Comparison of ENCODE assay signal across 7 mouse cellular contexts in the genomic region with DNA sequence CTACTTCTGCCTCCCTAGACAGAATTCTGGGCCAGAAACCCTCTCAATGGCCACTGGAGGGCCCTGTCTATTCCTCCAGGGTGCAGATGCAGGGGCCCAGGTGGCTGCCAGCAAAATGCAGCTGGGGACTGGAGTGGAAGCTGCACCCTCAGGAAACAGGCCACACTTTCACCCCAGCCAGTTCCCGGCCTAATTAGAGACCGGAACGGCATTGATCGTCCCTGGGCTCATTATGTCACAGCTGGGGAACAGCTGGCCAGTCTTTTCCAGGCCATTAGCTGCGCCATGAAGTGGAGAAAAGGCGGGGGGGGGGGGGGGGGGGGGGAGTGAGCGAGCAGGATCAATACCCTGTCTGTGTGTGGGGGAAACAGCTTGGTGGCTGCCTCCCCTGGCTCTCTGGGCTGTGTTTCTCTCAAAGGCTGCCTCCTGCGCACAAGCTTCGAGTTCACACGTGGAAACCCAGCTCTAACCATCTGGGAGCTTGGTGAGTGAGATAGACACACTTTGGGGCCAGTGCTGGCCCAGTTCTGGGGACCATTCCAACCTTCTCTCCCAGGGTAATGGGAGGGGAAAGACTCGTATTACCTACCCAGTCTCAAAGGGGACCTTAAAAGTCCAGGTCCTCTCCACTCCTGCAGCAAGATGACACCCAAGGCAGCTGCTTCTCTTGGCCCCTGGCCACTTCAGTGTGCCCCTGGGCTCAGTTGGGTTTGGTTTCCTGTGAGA. TPM values are rescaled to one million over a fixed set of nuclear protein-coding genes. Genes with fewer than 3 reads are reported as not detected.
A peak's percentile ranks its signal among the peaks of the same experiment; 100 is the strongest.
DNase-seq lines count a peak whose midpoint lies in the region; ATAC-seq and TF ChIP-seq lines count a peak whose summit lies in the region.

No protein-coding gene starts in this region.

- H3K4me1 ChIP-seq in ES-Bruce4 (ENCODE audit: control insufficient read depth, insufficient read depth, low read length), result no peaks in the 10 kb centered on the region
- no peaks in the 10 kb centered on the region for H3K4me1 ChIP-seq in liver, embryonic 16.5 days (ENCODE audit: control insufficient read depth, low read depth, low read length)
- peaks cover 46% of the 10 kb centered on the region for H3K4me1 ChIP-seq in olfactory bulb, adult 2 months (ENCODE audit: control insufficient read depth, insufficient read depth, low read length)

- H3K9ac ChIP-seq in ES-Bruce4 (ENCODE audit: low read depth, poor library complexity, severe bottlenecking), result no peak overlapping the region
- no peak overlapping the region for H3K9ac ChIP-seq in liver, embryonic 16.5 days (ENCODE audit: low read depth, low read length)

- 0 out of 2 replicates have a peak, but pooled peaks have one; percentile 52 for ATAC-seq in common myeloid progenitor, adult 5-6 weeks (replicated peaks; ENCODE audit: low read depth, poor library complexity, severe bottlenecking)
- peak; percentile 24; the same call in 1 of the 2 replicates for ATAC-seq in liver, embryonic 16.5 days (ENCODE audit: low read depth)

- 33% methylated on average over 9 of the region's 11 CpGs for WGBS in liver, embryonic 16.5 days (ENCODE audit: insufficient replicate concordance)
- WGBS in olfactory bulb, adult 2 months, result 23% methylated on average over 11 of the region's 11 CpGs

- H3K27me3 ChIP-seq in ES-Bruce4 (ENCODE audit: control insufficient read depth, insufficient read depth, low read length, poor library complexity, severe bottlenecking), result no peaks in the 10 kb centered on the region
- no peaks in the 10 kb centered on the region; the same call in 1 of the 2 replicates for H3K27me3 ChIP-seq in liver, embryonic 16.5 days (ENCODE audit: control insufficient read depth, insufficient read depth, low read depth, low read length)

- H3K4me3 ChIP-seq in ES-Bruce4 (ENCODE audit: low read depth, low read length), result no peak overlapping the region
- no peak overlapping the region for H3K4me3 ChIP-seq in liver, embryonic 16.5 days (ENCODE audit: low read depth, low read length)
- H3K4me3 ChIP-seq in olfactory bulb, adult 2 months (ENCODE audit: insufficient read depth, low read depth, low read length), result no peak overlapping the region

- no peak for TF ChIP-seq POLR2A in ES-Bruce4 (IDR thresholded peaks at IDR 0.05; ENCODE audit: insufficient read depth, low read length)
- TF ChIP-seq POLR2A in olfactory bulb, adult 2 months (IDR thresholded peaks at IDR 0.05; ENCODE audit: insufficient read depth, low read depth, low read length), result no peak

- no peak overlapping the region for H3K27ac ChIP-seq in ES-Bruce4 (ENCODE audit: insufficient read depth, low read length)
- no peak overlapping the region for H3K27ac ChIP-seq in liver, embryonic 16.5 days (ENCODE audit: low read length)
- peak overlapping the region; percentile 72 for H3K27ac ChIP-seq in olfactory bulb, adult 2 months (ENCODE audit: insufficient read depth, low read depth, low read length)

- no peaks in the 10 kb centered on the region for H3K36me3 ChIP-seq in ES-Bruce4 (ENCODE audit: control insufficient read depth, insufficient read depth, low read length, poor library complexity, severe bottlenecking)
- H3K36me3 ChIP-seq in liver, embryonic 16.5 days (ENCODE audit: control insufficient read depth, insufficient read depth), result no peaks in the 10 kb centered on the region

- no peaks in the 10 kb centered on the region for H3K9me3 ChIP-seq in ES-Bruce4 (replicated peaks; ENCODE audit: control insufficient read depth, insufficient read depth, low read length, poor library complexity, severe bottlenecking)
- no peaks in the 10 kb centered on the region for H3K9me3 ChIP-seq in liver, embryonic 16.5 days (replicated peaks; ENCODE audit: control insufficient read depth, low read length)

- no peak for TF ChIP-seq EP300 in ES-Bruce4 (IDR thresholded peaks at IDR 0.05; ENCODE audit: insufficient read depth, low read depth, low read length)

- peak; percentile 27 for TF ChIP-seq CTCF in ES-Bruce4 (IDR thresholded peaks at IDR 0.05; ENCODE audit: low read depth, low read length)
- TF ChIP-seq CTCF in olfactory bulb, adult 2 months (IDR thresholded peaks at IDR 0.05; ENCODE audit: insufficient read depth, low read depth, low read length), result no peak

- H3K4me2 ChIP-seq in liver, embryonic 16.5 days (ENCODE audit: low read depth, low read length), result no peak overlapping the region

- DNase-seq in gastrocnemius, adult 8-10 months (ENCODE audit: low spot score in 2 of 2), result peak; percentile 76 to 86
- peak; percentile 36 for DNase-seq in kidney, adult 11 months
- DNase-seq in T-cell, adult 2 months (ENCODE audit: low spot score), result no peak

RNA-seq across cellular contexts. Expression of a gene that starts 12.0 kb away (rescaled TPM):
- polyA plus RNA-seq in ES-Bruce4 (2011; ENCODE audit: insufficient read depth, insufficient read length, low read depth, missing spikeins), result not detected in 2 replicates
- not detected in 2 replicates for total RNA-seq in common myeloid progenitor, adult 5-6 weeks (2017)
- not detected for total RNA-seq in gastrocnemius, adult 8-10 months (2022)
- 0.02 TPM in 1 of 2 replicates, not detected in the other for polyA plus RNA-seq in liver, embryonic 16.5 days (2015; fragmentation: Nextera tagmentation; extraction: Ambion mirVana)
- polyA plus RNA-seq in olfactory bulb, adult 2 months (2012; ENCODE audit: insufficient read depth, insufficient read length, low replicate concordance, missing spikeins), result not detected in 2 replicates

RNA-seq across cellular contexts. Expression of a gene that starts 19.5 kb away (rescaled TPM):
- 4.9 and 5.6 TPM in 2 replicates for polyA plus RNA-seq in ES-Bruce4 (2011; ENCODE audit: insufficient read depth, insufficient read length, low read depth, missing spikeins)
- 3.1 and 4.5 TPM in 2 replicates for total RNA-seq in common myeloid progenitor, adult 5-6 weeks (2017)
- total RNA-seq in gastrocnemius, adult 8-10 months (2022), result 10 to 100 TPM; 30.3 to 36.5 (median 32.6) TPM
- polyA plus RNA-seq in liver, embryonic 16.5 days (2015; fragmentation: Nextera tagmentation; extraction: Ambion mirVana), result 0.61 and 0.64 TPM in 2 replicates
- 177 and 487 TPM in 2 replicates for polyA plus RNA-seq in olfactory bulb, adult 2 months (2012; ENCODE audit: insufficient read depth, insufficient read length, low replicate concordance, missing spikeins)

RNA-seq across cellular contexts. Expression of a gene that starts 20.7 kb away (rescaled TPM):
- polyA plus RNA-seq in ES-Bruce4 (2011; ENCODE audit: insufficient read depth, insufficient read length, low read depth, missing spikeins), result 116 and 127 TPM in 2 replicates
- total RNA-seq in common myeloid progenitor, adult 5-6 weeks (2017), result 120 and 122 TPM in 2 replicates
- 10 to 100 TPM in 3 of 4 experiments, 1 to 10 TPM in 1; 7.7 to 11.5 (median 10.5) TPM for total RNA-seq in gastrocnemius, adult 8-10 months (2022)
- 69.9 and 73.7 TPM in 2 replicates for polyA plus RNA-seq in liver, embryonic 16.5 days (2015; fragmentation: Nextera tagmentation; extraction: Ambion mirVana)
- polyA plus RNA-seq in olfactory bulb, adult 2 months (2012; ENCODE audit: insufficient read depth, insufficient read length, low replicate concordance, missing spikeins), result not detected in 2 replicates

RNA-seq across cellular contexts. Expression of a gene that starts 34.4 kb away (rescaled TPM):
- polyA plus RNA-seq in ES-Bruce4 (2011; ENCODE audit: insufficient read depth, insufficient read length, low read depth, missing spikeins), result 3.3 and 3.7 TPM in 2 replicates
- total RNA-seq in common myeloid progenitor, adult 5-6 weeks (2017), result 3.8 and 4.1 TPM in 2 replicates
- total RNA-seq in gastrocnemius, adult 8-10 months (2022), result 1 to 10 TPM; 3.0 to 3.8 (median 3.4) TPM
- polyA plus RNA-seq in liver, embryonic 16.5 days (2015; fragmentation: Nextera tagmentation; extraction: Ambion mirVana), result 1.9 TPM in 2 replicates
- not detected in 2 replicates for polyA plus RNA-seq in olfactory bulb, adult 2 months (2012; ENCODE audit: insufficient read depth, insufficient read length, low replicate concordance, missing spikeins)

RNA-seq across cellular contexts. Expression of a gene that starts 44.1 kb away (rescaled TPM):
- polyA plus RNA-seq in ES-Bruce4 (2011; ENCODE audit: insufficient read depth, insufficient read length, low read depth, missing spikeins), result 4.3 and 9.2 TPM in 2 replicates
- 2.9 and 5.9 TPM in 2 replicates for total RNA-seq in common myeloid progenitor, adult 5-6 weeks (2017)
- total RNA-seq in gastrocnemius, adult 8-10 months (2022), result 1 to 10 TPM; 5.9 to 7.4 (median 6.6) TPM
- 2.0 and 2.1 TPM in 2 replicates for polyA plus RNA-seq in liver, embryonic 16.5 days (2015; fragmentation: Nextera tagmentation; extraction: Ambion mirVana)
- polyA plus RNA-seq in olfactory bulb, adult 2 months (2012; ENCODE audit: insufficient read depth, insufficient read length, low replicate concordance, missing spikeins), result not detected in 2 replicates

Comparison
In these comparisons a context has a peak if more than half of its experiments do, and no peak if none do; other contexts are left out.
1. RNA of a gene that starts 19.5 kb away (polyA plus RNA-seq): 177 to 487 TPM in olfactory bulb, adult 2 months; 4.9 to 5.6 TPM in ES-Bruce4 and 0.61 to 0.64 TPM in liver, embryonic 16.5 days; every median in the first group is over 10 times any median in the second.